Mouse (Mus musculus) stomach, postnatal 0 days (tissue): ENCODE measurements at regions not wholly inside any gene's neighbourhood (a gene's known extent, or its start where the extent isn't known, plus 50 kb on each side); places are given as distances from the start of the nearest gene placed in this dataset.

Experiments
- CTCF ChIP-seq: IDR thresholded peaks from 2 replicates; pipeline ENCODE4 v1.5.1; 2016; ENCODE audit warnings: antibody characterized with exemption, low read depth, mild to moderate bottlenecking, moderate library complexity
- EP300 ChIP-seq: optimal IDR thresholded peaks from 2 replicates; pipeline ENCODE3; 2016; ENCODE audit warnings: antibody characterized with exemption

DNA sequence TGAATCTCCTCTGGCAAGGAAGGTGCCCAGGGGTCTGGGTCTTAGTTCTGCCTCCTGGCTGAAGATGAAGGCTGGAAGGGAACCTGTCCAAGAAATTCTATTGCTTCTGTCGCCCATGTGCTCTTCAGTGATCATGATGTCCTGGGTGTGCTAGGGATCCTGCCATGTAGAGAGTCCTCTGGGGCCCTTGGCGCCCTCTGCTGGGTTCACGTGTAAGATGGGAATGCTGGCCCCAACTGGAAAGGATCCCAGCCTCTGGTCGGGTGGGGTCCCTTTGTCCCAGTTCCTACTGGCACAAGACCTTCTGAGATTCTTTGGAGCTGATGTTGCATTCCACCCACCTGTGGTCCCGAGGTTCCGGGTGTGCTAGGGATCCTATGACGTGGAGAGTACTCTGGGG is 397.7 kb downstream of the Fscb start:
- TF ChIP-seq CTCF: no peak
- no peak for TF ChIP-seq EP300
